Mouse (Mus musculus) bone marrow macrophage, adult 2 months (primary cell): ENCODE measurements around the gene Wfdc6a. TPM values are rescaled to one million over a fixed set of nuclear protein-coding genes. Genes with fewer than 3 reads are reported as not detected.
"Not testable (repeated sequence)": the region's sequence is repeated elsewhere in the genome, so short reads cannot be mapped to it uniquely, and the experiment has no call there.

Source experiments
- H3K27ac ChIP-seq: 2 replicates; pipeline ENCODE4 v1.5.1; 2012; ENCODE audit warnings: low read depth, low read length; ENCODE audit not compliant: insufficient read depth
- H3K4me1 ChIP-seq: 2 replicates; pipeline ENCODE4 v1.6.1; 2012; ENCODE audit warnings: low read length; ENCODE audit not compliant: control insufficient read depth, insufficient read depth
- H3K4me3 ChIP-seq: 2 replicates; pipeline ENCODE4 v1.5.1; 2012; ENCODE audit warnings: mild to moderate bottlenecking, low read length, moderate library complexity; ENCODE audit not compliant: insufficient read depth
- CTCF ChIP-seq: IDR thresholded peaks from 2 replicates; pipeline ENCODE4 v1.5.1; 2012; ENCODE audit warnings: low read depth, mild to moderate bottlenecking, low read length, moderate library complexity
- POLR2A ChIP-seq: IDR thresholded peaks from 2 replicates; pipeline ENCODE4 v1.6.1; 2012; ENCODE audit warnings: mild to moderate bottlenecking, low read depth, low read length, borderline replicate concordance
- polyA plus RNA-seq: library from polyadenylated mRNA; stranded (reverse); fragments of >200 nt; gene quantifications from 2 replicates; pipeline ENCODE4 v1.2.4, GENCODE M21; 2012; ENCODE audit not compliant: missing spikeins, insufficient read depth, insufficient read length

The Wfdc6a gene
- polyA plus RNA-seq, 1 experiment = not detected

- Histone ChIP-seq H3K4me3 (no peak overlapping the region), H3K4me1 (no peaks in the 10 kb centered on the region), H3K27ac (no peak overlapping the region)
- TF ChIP-seq POLR2A (no peak), CTCF (peak; percentile 51; the same call in 1 of the 2 replicates)
Observed at GRCm38 (mm10) chr2:164592014-164592413, 6.8 kb upstream of the Wfdc6a start.

GRCm38 (mm10) chr2:164573359-164573758, 11.9 kb downstream of the Wfdc6a start, which contains the start of gene Spint3:
Gene Spint3 (minus strand): TSS chr2:164573459.
- not testable (repeated sequence) for H3K27ac ChIP-seq, H3K4me3 ChIP-seq, H3K4me1 ChIP-seq

GRCm38 (mm10) chr2:164567460-164567859, 17.8 kb downstream of the Wfdc6a start:
- TF ChIP-seq POLR2A = no peak
- no peak for TF ChIP-seq CTCF
- H3K27ac ChIP-seq = no peak overlapping the region
- no peaks in the 10 kb centered on the region for H3K4me1 ChIP-seq
- H3K4me3 ChIP-seq = no peak overlapping the region

GRCm38 (mm10) chr2:164566997-164567396, 18.2 kb downstream of the Wfdc6a start:
- Histone ChIP-seq H3K27ac (no peak overlapping the region), H3K4me1 (no peaks in the 10 kb centered on the region), H3K4me3 (no peak overlapping the region)
- TF ChIP-seq POLR2A (no peak), CTCF (no peak)

- no peak overlapping the region for H3K27ac ChIP-seq
- TF ChIP-seq CTCF = no peak
- no peak for TF ChIP-seq POLR2A
- no peaks in the 10 kb centered on the region for H3K4me1 ChIP-seq
- H3K4me3 ChIP-seq = no peak overlapping the region
Observed at GRCm38 (mm10) chr2:164564346-164564745, 20.9 kb downstream of the Wfdc6a start.

GRCm38 (mm10) chr2:164563339-164564038, 21.8 kb downstream of the Wfdc6a start:
- H3K27ac ChIP-seq = no peak overlapping the region
- no peaks in the 10 kb centered on the region for H3K4me1 ChIP-seq
- TF ChIP-seq POLR2A (no peak), CTCF (0 out of 2 replicates have a peak, but pooled peaks have one; percentile 6)
- peak overlapping the region; percentile 33 for H3K4me3 ChIP-seq

- no peaks in the 10 kb centered on the region for H3K4me1 ChIP-seq
- H3K27ac ChIP-seq = no peak within 1 kb of the TSS
- no peak within 1 kb of the TSS for H3K4me3 ChIP-seq
- TF ChIP-seq POLR2A (no peak), CTCF (no peak)
Observed at GRCm38 (mm10) chr2:164562391-164563188, 22.7 kb downstream of the Wfdc6a start, which contains the start of gene Wfdc2. Gene Wfdc2 (plus strand): TSS chr2:164562413.

GRCm38 (mm10) chr2:164560106-164560505, 25.1 kb downstream of the Wfdc6a start:
- Histone ChIP-seq H3K4me1 (no peaks in the 10 kb centered on the region), H3K4me3 (no peak overlapping the region), H3K27ac (no peak overlapping the region)
- TF ChIP-seq POLR2A (no peak), CTCF (no peak)

GRCm38 (mm10) chr2:164558991-164559645, 26.1 kb downstream of the Wfdc6a start:
- Histone ChIP-seq H3K4me3 (no peak overlapping the region), H3K4me1 (no peaks in the 10 kb centered on the region), H3K27ac (no peak overlapping the region)
- TF ChIP-seq CTCF (no peak), POLR2A (no peak)

GRCm38 (mm10) chr2:164558426-164558825, 26.8 kb downstream of the Wfdc6a start:
- no peak overlapping the region for H3K27ac ChIP-seq
- H3K4me1 ChIP-seq = no peaks in the 10 kb centered on the region
- no peak overlapping the region for H3K4me3 ChIP-seq
- TF ChIP-seq POLR2A = no peak
